Mouse (Mus musculus): Measurements from ENCODE around the gene Phf11c. TPM values are rescaled to one million over a fixed set of nuclear protein-coding genes. Genes with fewer than 3 reads are reported as not detected.
"Not testable (repeated sequence)": the region's sequence is repeated elsewhere in the genome, so short reads cannot be mapped to it uniquely, and the experiment has no call there.

Phf11c gene
- total and polyA plus RNA-seq, 3 experiments: 1.1 to 2.4 (median 1.8) TPM

GRCm38 (mm10) chr14:59339541-59339940, 55.6 kb downstream of the Phf11c start:
- Histone ChIP-seq H3K4me3 (replicated peaks in 1 of 3; ENCODE audit: low read depth in 2 of 3, low read length in 2 of 3, poor library complexity in 1 of 3) (peak overlapping the region in 1 of 3 experiments; percentile 30), H3K79me2 (replicated peaks; ENCODE audit: control insufficient read depth, extremely low read depth, insufficient read depth, poor library complexity, severe bottlenecking) (peaks cover 5% of the 10 kb centered on the region), H3K9ac (ENCODE audit: insufficient read depth, low read depth) (no peak overlapping the region), H3K9me3 (replicated peaks; ENCODE audit: low read length) (no peaks in the 10 kb centered on the region), H3K4me2 (ENCODE audit: insufficient read depth, low read depth, poor library complexity, severe bottlenecking) (no peak overlapping the region), H3K27me3 (replicated peaks) (no peaks in the 10 kb centered on the region), H3K4me1 (ENCODE audit: control insufficient read depth in 1 of 2, insufficient read depth in 2 of 2) (peaks cover 20 to 47% of the 10 kb centered on the region in 2 experiments), H3K27ac (ENCODE audit: insufficient read depth, low read depth) (no peak overlapping the region), H3K36me3 (replicated peaks in 1 of 2; ENCODE audit: control insufficient read depth in 1 of 2, insufficient read depth in 1 of 2, low read length in 1 of 2) (no peaks in the 10 kb centered on the region)
- dilution Hi-C loops (cut with MboI; ENCODE audit: extremely low pct_ligation_motif_present, extremely low pct_unique_long_range_greater_than_20kb, low sequenced_read_pairs) (no loop called here), in situ Hi-C loops (cut with MboI; ENCODE audit: low pct_ligation_motif_present, low pct_unique_long_range_greater_than_20kb, low sequenced_read_pairs) (no loop called here)
- TF ChIP-seq USF2 (conservative IDR thresholded peaks at IDR 0.05; ENCODE audit: low read depth, low read length) (no peak), KAT2A (IDR thresholded peaks at IDR 0.05; ENCODE audit: insufficient replicate concordance, low read length) (no peak), JUND (conservative IDR thresholded peaks at IDR 0.05; ENCODE audit: low read depth, low read length) (no peak), HCFC1 (IDR thresholded peaks at IDR 0.05; ENCODE audit: low read depth, low read length) (no peak), MAZ (IDR thresholded peaks at IDR 0.05; ENCODE audit: low read depth, low read length) (no peak), JUN (IDR thresholded peaks at IDR 0.05; ENCODE audit: insufficient read depth, low read depth, low read length) (no peak), MXI1 (IDR thresholded peaks at IDR 0.05; ENCODE audit: low read depth, low read length) (no peak), ELF1 (IDR thresholded peaks at IDR 0.05; ENCODE audit: low read depth, low read length) (no peak), NRF1 (IDR thresholded peaks at IDR 0.05; ENCODE audit: low read depth, low read length) (no peak), ZKSCAN1 (IDR thresholded peaks at IDR 0.05; ENCODE audit: borderline replicate concordance, low read depth, low read length) (no peak), MAFK (IDR thresholded peaks at IDR 0.05; ENCODE audit: insufficient replicate concordance, low read length) (no peak), EP300 (IDR thresholded peaks at IDR 0.05; ENCODE audit: low read length) (no peak), SMC3 (IDR thresholded peaks at IDR 0.05; ENCODE audit: low read depth, low read length) (no peak), IRF4 (IDR thresholded peaks at IDR 0.05; ENCODE audit: low read depth, low read length) (no peak), ZC3H11A (IDR thresholded peaks at IDR 0.05; ENCODE audit: low read depth, low read length) (no peak), TCF12 (IDR thresholded peaks at IDR 0.05; ENCODE audit: low read depth, low read length) (no peak), ZMIZ1 (IDR thresholded peaks at IDR 0.05; ENCODE audit: low read depth, low read length) (no peak)
- DNase-seq (ENCODE audit: extremely low read depth): no peak

GRCm38 (mm10) chr14:59336056-59336455, 59.1 kb downstream of the Phf11c start:
- Histone ChIP-seq H3K4me2 (ENCODE audit: insufficient read depth, low read depth, poor library complexity, severe bottlenecking) (peak overlapping the region; percentile 36), H3K4me1 (ENCODE audit: control insufficient read depth in 1 of 2, insufficient read depth in 2 of 2) (peaks cover 11 to 39% of the 10 kb centered on the region in 2 experiments; a peak in 3 of 4 replicates)
- H3K27ac ChIP-seq (ENCODE audit: insufficient read depth, low read depth); H3K9me3 ChIP-seq (replicated peaks; ENCODE audit: low read length); H3K27me3 ChIP-seq (replicated peaks); H3K4me3 ChIP-seq (replicated peaks in 1 of 3; ENCODE audit: low read depth in 2 of 3, low read length in 2 of 3, poor library complexity in 1 of 3); in situ Hi-C loops (cut with MboI; ENCODE audit: low pct_ligation_motif_present, low pct_unique_long_range_greater_than_20kb, low sequenced_read_pairs); H3K79me2 ChIP-seq (replicated peaks; ENCODE audit: control insufficient read depth, extremely low read depth, insufficient read depth, poor library complexity, severe bottlenecking); H3K9ac ChIP-seq (ENCODE audit: insufficient read depth, low read depth); dilution Hi-C loops (cut with MboI; ENCODE audit: extremely low pct_ligation_motif_present, extremely low pct_unique_long_range_greater_than_20kb, low sequenced_read_pairs); H3K36me3 ChIP-seq (replicated peaks in 1 of 2; ENCODE audit: control insufficient read depth in 1 of 2, insufficient read depth in 1 of 2, low read length in 1 of 2): not testable (repeated sequence)
- peak; percentile 69 for DNase-seq (ENCODE audit: extremely low read depth)
- TF ChIP-seq IRF4 (IDR thresholded peaks at IDR 0.05; ENCODE audit: low read depth, low read length) (0 out of 2 replicates have a peak, but pooled peaks have one; percentile 14), MEF2A (IDR thresholded peaks at IDR 0.05; ENCODE audit: borderline replicate concordance, low read depth, low read length) (peak; percentile 38; the same call in 1 of the 2 replicates), TCF12 (IDR thresholded peaks at IDR 0.05; ENCODE audit: low read depth, low read length) (0 out of 2 replicates have a peak, but pooled peaks have one; percentile 22), BHLHE40 (IDR thresholded peaks at IDR 0.05; ENCODE audit: low read depth, low read length) (0 out of 2 replicates have a peak, but pooled peaks have one; percentile 18), MYC (IDR thresholded peaks at IDR 0.05; ENCODE audit: low read depth, low read length) (peak; percentile 83; the same call in 1 of the 2 replicates), ETS1 (conservative IDR thresholded peaks at IDR 0.05; ENCODE audit: low read depth, low read length) (peak; percentile 42), MAX (IDR thresholded peaks at IDR 0.05; ENCODE audit: low read length) (peak; percentile 77), MXI1 (IDR thresholded peaks at IDR 0.05; ENCODE audit: low read depth, low read length) (peak; percentile 47; the same call in 1 of the 2 replicates)

Measured in CH12.LX (cell line).